Mouse (Mus musculus) heart, postnatal 36 days (tissue): ENCODE measurements around the gene Olfr822. TPM values are rescaled to one million over a fixed set of nuclear protein-coding genes. Genes with fewer than 3 reads are reported as not detected.
A peak's percentile ranks its signal among the peaks of the same experiment; 100 is the strongest.
"Not testable (repeated sequence)": the region's sequence is repeated elsewhere in the genome, so short reads cannot be mapped to it uniquely, and the experiment has no call there.

Source experiments
- DNase-seq, 2 experiments: peaks; one replicate each; pipeline ENCODE4 v3.0.0; 2021 to 2022
- intact Hi-C: fragments of 180-260 bp; cut with DNase I; formaldehyde crosslinking; loops from one replicate; pipeline ENCODE4 v1.15.1; 2025
- total RNA-seq, 2 experiments: library from RNA; stranded (reverse); gene quantifications; 2 replicates each; pipeline ENCODE4 v1.2.3; 2021

Olfr822 gene
- total RNA-seq = not detected

DNA sequence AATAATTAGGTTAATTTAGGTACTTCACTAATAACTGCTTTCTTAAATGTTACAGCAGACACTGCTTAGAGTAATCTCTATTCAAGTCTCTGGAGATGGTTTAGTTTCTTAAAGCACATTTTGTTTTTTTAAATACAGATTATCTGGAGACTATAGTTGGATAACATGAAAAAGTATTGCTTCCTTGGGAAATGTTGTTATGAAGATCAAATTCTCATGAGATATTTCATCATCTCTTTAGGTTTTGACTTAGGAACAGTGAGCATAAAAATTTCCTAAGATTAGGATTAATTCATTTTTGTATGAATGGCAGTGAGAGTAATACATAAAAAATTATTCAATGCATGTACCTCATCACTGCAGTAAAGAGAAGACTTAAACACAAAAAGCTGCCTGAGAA is at the start of gene Olfr822:
Olfr822 (plus strand) TSS at position 301 of the 400 bp plus-strand sequence.
- intact Hi-C loops = no loop called here
- no peak for DNase-seq

DNA sequence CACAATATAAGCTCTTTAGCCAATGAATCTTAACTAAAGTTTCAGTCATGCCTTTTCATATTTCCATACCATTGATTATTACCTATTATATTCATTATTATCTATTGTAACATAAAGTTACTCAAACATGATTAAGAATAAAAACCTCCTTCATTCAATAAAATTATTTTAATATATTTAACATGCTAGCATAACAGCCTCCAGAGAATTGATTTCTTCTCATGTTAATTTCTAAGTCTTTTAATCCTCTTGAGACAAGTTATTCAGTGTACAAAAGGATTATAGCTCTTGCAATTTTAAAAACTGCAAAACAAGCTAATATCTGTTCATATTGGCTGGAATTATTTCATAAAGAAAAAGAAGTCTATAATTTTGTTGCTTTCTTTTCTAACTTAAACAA is 41.0 kb upstream of the Olfr822 start, which contains the start of gene Olfr821:
Olfr821 (plus strand) TSS at position 301 of the 400 bp plus-strand sequence.
- intact Hi-C loops = no loop called here
- DNase-seq = no peak

DNA sequence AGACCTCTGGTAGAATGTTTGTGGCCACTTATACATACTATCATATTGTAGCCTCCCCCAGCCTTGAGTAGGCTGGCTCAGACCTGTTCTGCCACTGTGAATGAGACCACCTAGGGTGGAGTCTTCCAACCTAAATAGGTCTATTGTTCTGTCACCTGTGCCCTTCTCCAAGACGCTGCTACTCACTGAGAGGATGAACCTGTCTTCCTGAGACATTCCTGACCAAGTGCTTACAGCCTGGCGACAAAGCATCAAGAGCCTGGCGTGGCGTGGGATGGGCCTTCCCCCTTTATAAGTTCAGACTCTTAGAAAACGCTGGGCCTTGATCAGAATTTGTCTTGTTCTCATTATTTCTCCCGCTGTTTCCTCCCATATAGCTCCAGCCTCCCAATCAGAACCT is 33.9 kb upstream of the Olfr822 start:
- intact Hi-C loops = no loop called here
- no peak for DNase-seq

DNA sequence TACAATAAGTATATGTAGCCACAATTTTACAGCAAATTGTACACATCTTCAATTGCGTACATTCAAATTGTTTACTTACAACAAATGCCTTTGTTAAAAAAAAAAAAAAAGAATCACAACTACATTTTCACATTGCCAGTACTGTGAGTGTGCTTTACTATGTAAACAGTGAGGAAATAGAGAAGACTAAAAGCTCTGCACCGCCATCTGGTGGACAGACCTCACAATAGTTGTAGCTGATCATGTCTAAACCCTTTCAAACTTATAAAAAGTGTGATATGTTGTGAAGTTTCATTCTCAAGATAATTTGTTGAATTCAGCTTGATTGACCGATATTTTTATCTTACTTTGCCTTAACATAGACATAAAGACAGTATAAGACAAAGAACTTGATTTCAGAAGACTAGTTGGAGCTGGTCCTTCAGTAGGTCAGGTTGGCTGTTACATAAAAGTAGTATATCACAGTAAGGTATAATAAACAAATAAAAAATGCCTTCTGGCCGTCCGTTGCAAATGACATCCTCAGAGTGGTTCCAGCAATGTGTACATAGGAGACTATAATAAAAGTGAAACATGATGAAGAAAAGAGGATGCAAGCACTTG is 21.9 kb downstream of the Olfr822 start:
- peak in 1 of 2 experiments; percentile 7 for DNase-seq
- intact Hi-C loops = no loop called here

DNA sequence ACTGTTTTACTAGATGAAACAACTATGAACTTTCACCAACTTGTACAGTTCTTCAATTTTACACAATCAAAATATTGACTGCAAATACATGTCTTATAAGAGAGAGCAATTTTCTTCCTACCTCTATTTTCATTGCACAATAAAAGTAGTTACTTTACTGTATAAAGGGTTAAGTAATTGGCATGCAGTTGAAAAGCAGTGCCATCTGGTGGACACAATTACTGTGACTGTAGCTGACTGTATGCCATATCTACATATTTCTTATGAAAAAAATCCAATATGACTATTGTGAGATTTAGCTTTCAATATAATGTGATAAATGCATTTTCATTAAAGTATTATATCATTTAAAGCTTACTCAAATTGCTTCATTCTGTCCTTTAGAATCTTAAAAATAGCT is 25.1 kb downstream of the Olfr822 start:
- intact Hi-C loops = no loop called here
- DNase-seq = no peak

DNA sequence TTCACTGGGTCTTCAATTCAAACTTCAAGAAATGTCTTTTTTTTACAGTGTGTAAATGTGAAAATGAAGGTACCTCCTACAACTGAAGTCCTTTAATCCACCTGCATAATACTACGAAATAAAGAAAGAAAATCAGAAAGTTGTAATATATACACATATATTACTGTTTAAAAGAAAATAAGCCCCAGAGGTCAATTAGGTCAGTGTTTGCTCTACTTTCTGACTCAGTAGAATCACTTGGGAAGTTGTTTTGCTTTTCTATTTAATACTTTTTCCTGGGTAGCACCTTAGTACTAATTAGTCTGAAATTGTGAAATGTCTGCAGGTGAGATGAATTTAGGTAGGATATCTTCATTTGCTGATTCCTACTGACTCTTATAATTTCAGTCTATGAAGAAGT is 44.3 kb downstream of the Olfr822 start, which contains the start of gene Olfr823:
Olfr823 (minus strand) TSS at position 101 of the 400 bp plus-strand sequence.
- DNase-seq, intact Hi-C loops: not testable (repeated sequence)

DNA sequence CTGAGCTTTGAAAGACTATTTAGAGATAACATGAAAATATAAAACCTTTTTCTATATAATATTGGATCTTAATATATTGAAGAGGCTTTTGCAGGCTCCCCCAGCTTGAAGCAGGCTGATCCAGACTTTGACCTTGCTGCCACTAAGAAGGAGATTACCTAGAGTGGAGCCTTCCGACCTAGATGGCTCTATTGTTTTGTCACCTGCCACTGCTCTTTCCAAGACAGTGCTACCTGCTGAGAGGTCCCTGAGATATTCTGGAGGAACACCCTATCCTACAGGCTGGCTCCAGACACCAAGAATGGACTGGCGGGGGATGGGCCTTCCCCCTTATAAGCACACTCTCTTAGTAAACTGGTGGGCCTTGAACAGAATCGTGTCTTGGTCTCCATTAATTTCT is 45.0 kb downstream of the Olfr822 start:
- intact Hi-C loops, DNase-seq: not testable (repeated sequence)

Other genes starting within 250 kb of the Olfr822 start
- gene Olfr812, start 225.1 kb upstream of the Olfr822 start, total RNA-seq = not detected
- gene Olfr813, start 215.8 kb upstream of the Olfr822 start, total RNA-seq = not detected
- not detected for gene Olfr814, start 191.4 kb upstream of the Olfr822 start, total RNA-seq
- not detected for gene Olfr815, start 165.3 kb upstream of the Olfr822 start, total RNA-seq
- gene Olfr816, start 155.6 kb upstream of the Olfr822 start, total RNA-seq = not detected
- not detected for gene Olfr818, start 122.1 kb upstream of the Olfr822 start, total RNA-seq
- not detected for gene Olfr819, start 103.9 kb upstream of the Olfr822 start, total RNA-seq
- not detected for gene Olfr247, start 95.1 kb upstream of the Olfr822 start, total RNA-seq
- not detected for gene Gm10310, start 86.1 kb upstream of the Olfr822 start, total RNA-seq
- gene Olfr820, start 58.6 kb upstream of the Olfr822 start, total RNA-seq = not detected
- not detected for gene Olfr821, start 40.9 kb upstream of the Olfr822 start, total RNA-seq
- gene Olfr823, start 44.2 kb downstream of the Olfr822 start, total RNA-seq = not detected
- gene Olfr824, start 58.8 kb downstream of the Olfr822 start, total RNA-seq = not detected
- not detected for gene Olfr825, start 95.6 kb downstream of the Olfr822 start, total RNA-seq
- not detected for gene Olfr826, start 113.0 kb downstream of the Olfr822 start, total RNA-seq
- gene Olfr827, start 143.2 kb downstream of the Olfr822 start, total RNA-seq = not detected
- gene Neurod4, start 209.0 kb downstream of the Olfr822 start, total RNA-seq = not detected